Mouse (Mus musculus): ENCODE results near the gene Ankrd33. TPM values are rescaled to one million over a fixed set of nuclear protein-coding genes. Genes with fewer than 3 reads are reported as not detected.

The Ankrd33 gene
- polyA plus RNA-seq (2015; fragmentation: Nextera tagmentation; extraction: Ambion mirVana): not detected in 2 replicates

GRCm38 (mm10) chr15:101115511-101116110 lies at the start of gene Ankrd33:
Gene Ankrd33, plus strand, starts transcription at chr15:101115755.

GRCm38 (mm10) chr15:101077813-101078730 lies 37.5 kb upstream of the Ankrd33 start, which contains the start of gene Fignl2:
Gene Fignl2, minus strand, starts transcription at chr15:101078567.

DNA sequence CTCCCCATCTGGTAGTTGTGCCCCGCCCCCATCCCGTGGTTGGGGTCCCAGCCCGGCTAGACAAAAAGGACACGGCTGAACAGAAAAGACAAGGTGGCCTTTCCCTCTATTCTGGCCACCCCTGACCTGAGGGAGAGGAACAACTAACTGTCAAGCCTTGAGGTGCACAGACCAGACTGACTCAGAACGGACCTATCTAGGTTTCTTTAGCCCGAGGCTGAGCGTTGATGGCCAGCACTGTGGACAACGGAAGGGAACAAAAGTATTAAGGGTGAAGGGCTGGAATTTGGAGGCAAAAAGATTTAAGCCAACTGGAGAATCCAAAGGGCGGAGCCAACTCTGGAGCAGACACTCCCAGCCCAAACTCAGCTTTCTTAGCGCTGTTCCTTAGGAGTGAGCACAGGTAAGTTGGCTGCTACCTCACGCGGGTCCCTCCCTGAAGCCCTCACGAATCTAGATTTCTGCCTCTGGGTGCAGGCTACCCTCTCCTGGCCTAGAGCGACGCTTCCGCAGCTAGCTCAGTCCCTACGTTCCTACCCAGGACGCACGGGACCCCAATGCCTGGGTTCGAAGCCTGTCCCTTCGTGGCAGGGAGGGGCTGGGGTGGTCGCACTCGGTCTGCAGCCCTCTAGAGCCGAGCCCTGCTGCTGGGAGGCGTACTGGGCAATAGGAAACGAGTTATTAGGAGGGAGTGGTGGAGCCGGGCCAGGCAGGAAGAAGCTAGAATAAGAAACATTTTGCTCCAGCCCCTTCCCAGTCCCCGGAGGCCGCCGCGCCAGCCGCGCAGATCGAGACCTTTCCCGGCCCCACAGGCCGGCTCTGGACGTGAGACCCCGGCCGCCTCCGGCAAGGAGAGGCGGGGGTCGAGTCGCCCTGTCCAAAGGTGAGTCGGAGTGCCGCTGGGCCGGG lies 12.9 kb downstream of the Ankrd33 start, which contains the start of gene Acvrl1:
Acvrl1 (plus strand) TSS at position 342 of the 909 bp plus-strand sequence.

Other genes with a start within 250 kb of the Ankrd33 start
- gene Scn8a, start 245.9 kb upstream of the Ankrd33 start, polyA plus RNA-seq (2015; fragmentation: Nextera tagmentation; extraction: Ambion mirVana): 3.5 and 4.2 TPM in 2 replicates
- not detected in 2 replicates for gene Gm47841, start 68.4 kb upstream of the Ankrd33 start, polyA plus RNA-seq (2015; fragmentation: Nextera tagmentation; extraction: Ambion mirVana)
- 0.12 and 0.18 TPM in 2 replicates for gene Fignl2, start 37.2 kb upstream of the Ankrd33 start, polyA plus RNA-seq (2015; fragmentation: Nextera tagmentation; extraction: Ambion mirVana)
- gene Acvrl1, start 12.8 kb downstream of the Ankrd33 start, polyA plus RNA-seq (2015; fragmentation: Nextera tagmentation; extraction: Ambion mirVana): 8.4 and 12.8 TPM in 2 replicates
- 1.4 and 2.3 TPM in 2 replicates for gene Acvr1b, start 58.3 kb downstream of the Ankrd33 start, polyA plus RNA-seq (2015; fragmentation: Nextera tagmentation; extraction: Ambion mirVana)
- gene Grasp, start 108.4 kb downstream of the Ankrd33 start, polyA plus RNA-seq (2015; fragmentation: Nextera tagmentation; extraction: Ambion mirVana): 1.0 and 1.8 TPM in 2 replicates
- gene Nr4a1, start 138.5 kb downstream of the Ankrd33 start, polyA plus RNA-seq (2015; fragmentation: Nextera tagmentation; extraction: Ambion mirVana): 4.1 and 4.2 TPM in 2 replicates
- 41.2 and 46.5 TPM in 2 replicates for gene Atg101, start 168.5 kb downstream of the Ankrd33 start, polyA plus RNA-seq (2015; fragmentation: Nextera tagmentation; extraction: Ambion mirVana)
- gene 6030408B16Rik, start 177.5 kb downstream of the Ankrd33 start, polyA plus RNA-seq (2015; fragmentation: Nextera tagmentation; extraction: Ambion mirVana): 4.9 and 7.6 TPM in 2 replicates

All from spleen, postnatal 0 days (tissue).